Mouse (Mus musculus) forebrain, embryonic 15.5 days (tissue): ENCODE results near the gene Nptx2. TPM values are rescaled to one million over a fixed set of nuclear protein-coding genes. Genes with fewer than 3 reads are reported as not detected.

ENCODE experiments used
- ATAC-seq: fragments of 200-750 bp; cut with Nextera tagmentation; replicated peaks from 2 replicates; pipeline ENCODE4 v1.8.0; 2017; ENCODE audit warnings: mild to moderate bottlenecking, moderate TSS enrichment, moderate library complexity
- H3K27ac ChIP-seq: fragments of 300-500 bp; sonication (generic); replicated peaks from 2 replicates; pipeline ENCODE4 v1.5.1; 2015; ENCODE audit warnings: mild to moderate bottlenecking, inconsistent platforms
- H3K27me3 ChIP-seq: fragments of 300-500 bp; sonication (generic); 2 replicates; pipeline ENCODE4 v1.6.1; 2015; ENCODE audit warnings: inconsistent platforms
- H3K36me3 ChIP-seq: fragments of 300-500 bp; sonication (generic); 2 replicates; pipeline ENCODE4 v1.6.1; 2015; ENCODE audit warnings: mild to moderate bottlenecking, inconsistent platforms
- H3K4me1 ChIP-seq: fragments of 300-500 bp; sonication (generic); 2 replicates; pipeline ENCODE4 v1.6.1; 2015; ENCODE audit warnings: inconsistent platforms
- H3K4me2 ChIP-seq: fragments of 300-500 bp; sonication (generic); replicated peaks from 2 replicates; pipeline ENCODE4 v1.6.1; 2015; ENCODE audit warnings: mild to moderate bottlenecking, inconsistent platforms
- H3K4me3 ChIP-seq: fragments of 300-500 bp; sonication (generic); 2 replicates; pipeline ENCODE4 v1.5.1; 2015; ENCODE audit warnings: mild to moderate bottlenecking, inconsistent platforms
- H3K9ac ChIP-seq: fragments of 300-500 bp; sonication (generic); replicated peaks from 2 replicates; pipeline ENCODE4 v1.6.1; 2015; ENCODE audit warnings: mild to moderate bottlenecking, inconsistent platforms
- H3K9me3 ChIP-seq: fragments of 300-500 bp; sonication (generic); 2 replicates; pipeline ENCODE4 v1.6.1; 2016; ENCODE audit warnings: inconsistent platforms
- WGBS: fragments of 180-500 bp; shearing (Covaris S2); methylation state at CpG from one replicate; pipeline ENCODE4 v1.1.7; 2015; ENCODE audit warnings: mixed read lengths; 5-methylcytosine and 5-hydroxymethylcytosine counted together
- polyA plus RNA-seq: library from polyadenylated mRNA; unstranded; fragments of >200 nt; fragmentation: Nextera tagmentation; extraction: Ambion mirVana; gene quantifications from 2 replicates; pipeline ENCODE4 v1.2.1, GENCODE M21; 2015

Gene Nptx2
- polyA plus RNA-seq, result 1.7 and 3.4 TPM in 2 replicates

DNA sequence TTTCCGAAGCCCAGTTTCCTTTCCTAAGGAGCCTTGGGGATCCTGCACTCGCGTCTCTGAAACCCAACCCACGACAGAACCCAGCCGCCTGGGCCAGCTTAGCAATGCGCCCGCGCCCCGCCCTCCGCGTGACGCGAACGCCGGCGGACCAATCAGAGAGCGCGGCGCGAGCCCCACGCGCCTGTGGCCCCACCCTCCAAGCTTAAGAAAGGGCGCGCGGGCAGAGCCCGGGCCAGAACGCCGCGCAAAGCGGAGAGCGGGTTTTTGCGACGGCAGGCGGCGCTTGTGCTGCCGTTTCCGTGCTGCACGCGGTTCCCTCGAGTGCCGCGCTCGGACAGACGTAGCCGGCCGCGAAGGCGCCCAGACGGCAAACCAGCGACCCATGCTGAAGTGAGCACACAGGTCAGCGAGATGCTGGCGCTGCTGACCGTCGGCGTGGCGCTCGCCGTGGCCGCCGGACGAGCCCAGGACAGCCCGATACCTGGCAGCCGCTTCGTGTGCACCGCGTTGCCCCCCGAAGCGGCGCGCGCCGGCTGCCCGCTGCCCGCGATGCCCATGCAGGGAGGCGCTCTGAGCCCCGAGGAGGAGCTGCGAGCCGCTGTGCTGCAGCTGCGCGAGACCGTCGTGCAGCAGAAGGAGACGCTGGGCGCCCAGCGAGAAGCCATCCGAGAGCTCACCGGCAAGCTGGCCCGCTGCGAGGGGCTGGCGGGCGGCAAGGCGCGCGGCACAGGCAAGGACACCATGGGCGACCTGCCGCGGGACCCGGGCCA, at the start of gene Nptx2:
Nptx2 (plus strand) TSS at position 250 of the 770 bp plus-strand sequence.
- no peaks in the 10 kb centered on the region for H3K9me3 ChIP-seq
- peak; percentile 96 for ATAC-seq
- peak within 1 kb of the TSS; percentile 46 for H3K4me3 ChIP-seq
- H3K27me3 ChIP-seq, result peaks cover 20% of the 10 kb centered on the region; the same call in 1 of the 2 replicates
- peak within 1 kb of the TSS; percentile 37 for H3K9ac ChIP-seq
- H3K4me2 ChIP-seq, result peak within 1 kb of the TSS; percentile 51
- H3K4me1 ChIP-seq, result peaks cover 47% of the 10 kb centered on the region
- 3% methylated on average over 97 of the region's 99 CpGs for whole genome bisulfite sequencing
- no peaks in the 10 kb centered on the region for H3K36me3 ChIP-seq
- H3K27ac ChIP-seq, result no peak within 1 kb of the TSS

DNA sequence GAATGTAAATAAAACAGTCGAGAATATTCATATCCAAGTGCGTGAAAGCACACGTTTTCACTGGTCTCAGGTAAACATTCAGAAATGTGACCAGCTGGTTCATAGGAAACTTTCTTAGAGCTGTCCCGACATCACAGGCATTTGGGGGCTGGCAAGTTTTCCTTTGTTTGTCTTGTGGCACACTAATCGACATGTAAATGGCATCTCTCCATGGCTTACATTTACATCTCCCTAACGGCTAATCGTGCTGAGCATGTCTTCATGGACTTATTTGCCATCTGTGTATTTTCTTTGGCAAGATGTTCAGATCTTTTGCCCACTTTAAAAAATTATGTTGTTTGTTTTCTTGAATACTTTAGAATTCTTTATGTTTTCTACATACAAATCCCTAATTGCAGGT, 49.2 kb upstream of the Nptx2 start:
- Histone ChIP-seq H3K4me1 (0 out of 2 replicates have a peak, but pooled peaks cover 3% of the 10 kb centered on the region), H3K27me3 (no peaks in the 10 kb centered on the region), H3K36me3 (no peaks in the 10 kb centered on the region), H3K27ac (no peak overlapping the region), H3K9ac (no peak overlapping the region), H3K9me3 (no peaks in the 10 kb centered on the region), H3K4me2 (no peak overlapping the region), H3K4me3 (no peak overlapping the region)
- WGBS, result 53% methylated on average over 7 of the region's 7 CpGs
- no peak for ATAC-seq

DNA sequence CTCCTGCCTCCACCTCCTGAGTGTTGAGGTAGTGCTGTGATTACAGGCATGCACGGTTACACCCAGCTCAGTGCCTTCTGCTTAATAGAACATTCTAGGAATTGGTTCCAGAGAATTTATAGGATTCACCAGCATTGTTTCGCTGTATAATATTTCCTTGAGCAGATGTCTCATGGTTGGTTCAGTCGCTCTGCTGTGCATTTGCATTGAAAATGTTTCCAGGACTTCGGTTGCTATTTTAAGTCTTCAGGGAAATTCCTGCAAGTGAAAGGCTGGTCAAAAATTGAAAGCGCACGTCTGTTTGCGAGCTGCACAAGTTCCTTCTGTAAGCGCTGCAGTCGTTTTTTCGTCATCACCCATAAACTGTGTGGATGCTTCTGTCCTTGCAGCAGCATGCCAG, 41.5 kb upstream of the Nptx2 start:
- Histone ChIP-seq H3K9me3 (no peaks in the 10 kb centered on the region), H3K27me3 (no peaks in the 10 kb centered on the region), H3K4me1 (no peaks in the 10 kb centered on the region), H3K27ac (no peak overlapping the region), H3K4me2 (no peak overlapping the region), H3K36me3 (no peaks in the 10 kb centered on the region), H3K9ac (no peak overlapping the region), H3K4me3 (no peak overlapping the region)
- no peak for ATAC-seq
- 89% methylated on average over 10 of the region's 10 CpGs for WGBS

DNA sequence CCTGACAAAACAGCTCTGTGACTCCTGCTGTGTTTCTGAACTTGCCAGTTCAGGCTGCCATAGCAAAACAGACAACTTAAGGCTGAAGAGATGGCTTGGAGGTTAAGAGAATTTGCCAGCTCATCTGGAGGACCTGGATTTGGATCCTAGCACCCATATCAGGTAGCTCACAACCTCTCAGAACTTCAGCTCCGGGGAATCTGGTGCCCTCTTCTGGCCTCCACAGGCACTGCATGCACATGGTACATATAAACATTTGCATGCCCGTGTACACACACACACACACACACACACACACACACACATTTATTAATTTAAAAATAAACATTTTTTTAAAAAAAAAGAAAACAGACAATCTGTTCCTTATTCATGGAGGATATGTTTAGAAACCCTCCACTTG, 40.0 kb upstream of the Nptx2 start:
- 93% methylated on average over 2 of the region's 2 CpGs for WGBS
- H3K4me3 ChIP-seq, result no peak overlapping the region
- no peaks in the 10 kb centered on the region for H3K36me3 ChIP-seq
- no peak overlapping the region for H3K27ac ChIP-seq
- no peaks in the 10 kb centered on the region for H3K4me1 ChIP-seq
- H3K4me2 ChIP-seq, result no peak overlapping the region
- H3K9me3 ChIP-seq, result no peaks in the 10 kb centered on the region
- no peaks in the 10 kb centered on the region for H3K27me3 ChIP-seq
- H3K9ac ChIP-seq, result no peak overlapping the region
- ATAC-seq, result no peak

DNA sequence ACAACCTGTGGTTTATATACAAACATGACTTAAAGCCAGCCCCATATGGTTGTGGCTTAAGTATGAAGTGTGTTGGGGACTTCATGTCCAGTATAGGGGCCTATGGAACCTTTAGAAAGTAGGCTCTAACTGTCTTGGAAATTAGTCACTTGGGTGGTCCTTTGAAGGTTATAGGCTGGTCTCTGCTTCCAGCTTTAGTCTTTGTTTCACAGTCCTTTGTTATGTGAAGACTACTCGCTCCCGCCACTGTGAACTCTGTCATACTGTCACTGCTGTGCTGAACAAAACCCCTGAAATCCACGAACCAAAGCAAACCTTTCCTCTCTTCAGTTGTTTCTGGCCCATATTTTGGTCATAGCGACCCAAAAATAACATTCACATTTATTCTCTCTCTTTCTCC, 39.5 kb upstream of the Nptx2 start:
- H3K9me3 ChIP-seq, result no peaks in the 10 kb centered on the region
- H3K36me3 ChIP-seq, result no peaks in the 10 kb centered on the region
- H3K4me2 ChIP-seq, result no peak overlapping the region
- no peak overlapping the region for H3K27ac ChIP-seq
- 51% methylated on average over 4 of the region's 4 CpGs for WGBS
- H3K4me3 ChIP-seq, result no peak overlapping the region
- no peaks in the 10 kb centered on the region for H3K4me1 ChIP-seq
- no peak overlapping the region for H3K9ac ChIP-seq
- H3K27me3 ChIP-seq, result no peaks in the 10 kb centered on the region
- ATAC-seq, result no peak

DNA sequence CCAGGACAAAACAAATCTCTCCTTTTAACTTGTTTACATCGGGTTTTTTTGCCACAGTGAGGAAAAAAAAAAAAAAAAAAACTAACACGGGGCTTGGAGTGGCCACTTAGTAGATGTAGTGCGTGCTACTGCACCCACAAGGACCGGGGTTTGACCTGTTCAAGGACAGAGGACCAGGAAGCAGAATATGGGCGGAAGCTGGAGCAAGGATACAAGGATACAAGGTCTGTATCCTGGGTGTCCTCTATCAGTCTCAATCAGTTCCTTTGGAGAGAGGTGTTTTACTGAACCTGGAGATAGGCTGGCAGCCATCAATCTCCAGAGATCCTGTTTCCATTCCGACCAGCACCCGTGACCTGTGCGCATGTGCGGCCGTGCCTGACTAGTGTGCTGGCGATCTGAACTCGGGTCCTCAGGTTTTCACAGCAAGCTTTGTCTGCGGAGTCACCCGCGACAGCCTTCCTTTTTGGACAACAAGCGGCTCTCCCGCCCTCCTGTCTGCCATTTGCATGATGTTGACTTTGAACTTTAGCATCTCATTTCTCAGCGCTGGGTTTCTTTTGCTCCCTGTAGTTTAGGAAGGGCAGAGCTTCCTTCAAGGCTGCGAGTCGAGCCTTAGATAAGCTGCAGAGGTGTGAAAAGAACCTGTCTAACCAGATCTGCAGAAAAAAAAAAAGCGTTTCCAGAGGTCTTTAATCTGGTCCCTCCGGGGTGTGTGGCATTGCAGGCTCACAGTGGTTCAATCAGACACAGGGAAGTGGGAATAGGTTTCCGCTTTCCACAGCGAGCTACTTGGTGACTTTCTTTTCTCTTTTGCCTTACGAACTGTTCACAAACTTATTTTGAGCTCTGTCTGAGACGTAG, 38.8 kb upstream of the Nptx2 start:
- H3K27me3 ChIP-seq, result no peaks in the 10 kb centered on the region
- 45% methylated on average over 26 of the region's 26 CpGs for WGBS
- no peaks in the 10 kb centered on the region for H3K4me1 ChIP-seq
- no peak overlapping the region for H3K9ac ChIP-seq
- no peak overlapping the region for H3K27ac ChIP-seq
- no peak for ATAC-seq
- no peak overlapping the region for H3K4me3 ChIP-seq
- H3K9me3 ChIP-seq, result no peaks in the 10 kb centered on the region
- H3K4me2 ChIP-seq, result no peak overlapping the region
- no peaks in the 10 kb centered on the region for H3K36me3 ChIP-seq

DNA sequence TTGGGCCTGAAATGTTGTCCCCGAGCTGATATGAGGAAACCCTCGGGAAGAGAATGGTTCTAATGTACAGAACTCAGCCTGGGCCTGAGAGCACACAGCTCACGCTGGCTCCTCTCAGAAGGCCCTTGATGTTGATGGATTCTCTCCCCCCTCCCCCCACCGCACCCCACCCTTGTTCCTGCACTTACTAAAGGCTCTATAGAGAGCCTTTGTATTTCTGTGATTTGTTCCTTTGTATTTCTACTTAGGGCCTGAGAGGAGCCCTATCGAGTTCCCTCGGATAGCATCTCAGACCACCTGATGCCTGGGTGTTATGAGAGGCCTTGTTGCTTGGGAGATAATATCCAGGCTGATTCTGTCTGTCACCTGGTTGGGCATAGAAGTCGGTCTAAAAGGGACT, 36.3 kb upstream of the Nptx2 start:
- no peaks in the 10 kb centered on the region for H3K27me3 ChIP-seq
- no peak overlapping the region for H3K27ac ChIP-seq
- no peak; the same call in 1 of the 2 replicates for ATAC-seq
- H3K9me3 ChIP-seq, result no peaks in the 10 kb centered on the region
- no peaks in the 10 kb centered on the region for H3K4me1 ChIP-seq
- no peak overlapping the region for H3K4me2 ChIP-seq
- H3K36me3 ChIP-seq, result no peaks in the 10 kb centered on the region
- no peak overlapping the region for H3K4me3 ChIP-seq
- 15% methylated on average over 7 of the region's 7 CpGs for WGBS
- no peak overlapping the region for H3K9ac ChIP-seq

DNA sequence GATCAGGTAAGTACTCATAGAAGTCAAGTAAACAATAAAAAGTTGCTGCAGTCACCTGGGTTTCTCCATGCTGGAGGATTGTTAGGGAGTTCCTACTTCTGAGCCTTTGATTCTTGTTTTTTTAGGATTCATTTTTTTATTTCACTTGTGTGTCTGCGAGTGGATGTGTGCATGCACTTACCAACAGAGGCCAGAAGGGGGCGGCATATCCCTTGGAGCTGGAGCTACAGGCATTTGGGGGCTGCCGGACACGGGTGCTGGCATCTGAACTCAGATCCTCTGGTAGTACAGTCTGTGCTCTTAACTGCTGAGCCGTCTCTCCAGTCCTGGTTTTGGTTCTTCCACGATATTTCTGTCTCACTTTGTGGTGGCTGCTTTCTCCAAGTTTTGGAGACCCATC, 31.0 kb upstream of the Nptx2 start:
- Histone ChIP-seq H3K4me3 (no peak overlapping the region), H3K9me3 (no peaks in the 10 kb centered on the region), H3K4me1 (no peaks in the 10 kb centered on the region), H3K9ac (no peak overlapping the region), H3K4me2 (no peak overlapping the region), H3K27ac (no peak overlapping the region), H3K27me3 (no peaks in the 10 kb centered on the region), H3K36me3 (no peaks in the 10 kb centered on the region)
- no peak for ATAC-seq
- WGBS, result 71% methylated on average over 6 of the region's 6 CpGs

DNA sequence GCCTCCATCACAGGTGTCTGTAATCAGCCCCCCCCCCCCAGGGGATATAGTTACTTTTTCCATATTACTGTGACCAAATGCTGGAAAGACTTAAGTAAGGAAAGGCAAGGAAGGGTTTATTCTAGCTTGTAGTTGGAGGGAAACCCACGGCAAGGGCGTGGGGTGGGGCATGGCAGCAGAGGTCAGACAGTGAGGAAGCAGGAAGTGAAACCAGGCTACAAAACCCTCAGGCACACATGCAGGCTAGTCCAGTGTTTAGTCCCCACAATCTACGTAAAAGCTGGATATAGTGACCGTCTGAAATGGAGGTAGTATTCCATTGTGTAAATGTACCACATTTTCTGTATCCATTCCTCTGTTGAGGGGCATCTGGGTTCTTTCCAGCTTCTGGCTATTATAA, 30.5 kb upstream of the Nptx2 start:
- H3K4me1 ChIP-seq, result no peaks in the 10 kb centered on the region
- H3K4me3 ChIP-seq, result no peak overlapping the region
- WGBS, result 88% methylated on average over 4 of the region's 4 CpGs
- no peaks in the 10 kb centered on the region for H3K27me3 ChIP-seq
- no peak overlapping the region for H3K4me2 ChIP-seq
- no peaks in the 10 kb centered on the region for H3K9me3 ChIP-seq
- H3K36me3 ChIP-seq, result no peaks in the 10 kb centered on the region
- H3K9ac ChIP-seq, result no peak overlapping the region
- no peak for ATAC-seq
- H3K27ac ChIP-seq, result no peak overlapping the region

DNA sequence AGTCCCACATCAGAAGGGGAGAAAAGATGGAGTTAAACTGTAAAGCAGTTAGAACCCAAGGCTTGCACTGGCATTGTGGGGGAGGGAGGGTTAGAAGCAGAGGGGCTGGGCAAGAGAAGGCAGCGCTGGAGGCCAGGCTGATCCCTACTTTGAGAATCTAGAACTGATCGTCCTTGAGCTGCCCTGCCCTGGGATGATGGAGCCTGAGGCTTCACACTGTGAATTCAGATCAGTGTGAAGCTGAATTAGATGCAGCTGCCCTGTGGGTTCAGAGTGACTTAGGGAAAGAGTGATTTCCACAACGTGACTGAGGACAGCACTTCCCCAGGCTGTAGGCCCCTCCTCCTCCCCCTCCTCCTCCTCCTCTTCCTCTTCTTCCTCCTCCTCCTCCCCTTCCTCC, 25.6 kb upstream of the Nptx2 start:
- H3K4me1 ChIP-seq, result no peaks in the 10 kb centered on the region
- no peak overlapping the region for H3K27ac ChIP-seq
- H3K9ac ChIP-seq, result no peak overlapping the region
- 43% methylated on average over 3 of the region's 3 CpGs for WGBS
- H3K36me3 ChIP-seq, result no peaks in the 10 kb centered on the region
- H3K4me2 ChIP-seq, result no peak overlapping the region
- ATAC-seq, result no peak
- no peaks in the 10 kb centered on the region for H3K27me3 ChIP-seq
- no peaks in the 10 kb centered on the region for H3K9me3 ChIP-seq
- H3K4me3 ChIP-seq, result no peak overlapping the region

DNA sequence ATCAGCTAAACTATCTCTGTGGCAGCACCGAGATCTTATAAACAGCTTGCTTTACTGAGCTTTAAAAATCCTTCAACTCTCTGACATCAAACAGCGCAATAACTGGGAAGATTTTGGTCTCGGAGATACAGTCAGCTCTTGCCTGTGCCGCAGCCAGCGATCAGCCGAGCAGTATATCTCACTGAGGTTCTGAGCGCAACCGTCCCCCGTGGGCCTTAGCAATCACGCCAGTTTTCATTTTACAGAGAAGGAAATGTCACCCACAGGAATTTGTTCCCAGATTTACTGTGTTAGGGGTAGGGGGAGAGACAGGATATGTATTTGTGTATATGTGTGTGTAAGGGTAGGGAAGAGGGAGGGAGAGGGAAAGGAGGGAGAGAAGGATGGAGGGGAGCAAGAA, 20.9 kb upstream of the Nptx2 start:
- no peaks in the 10 kb centered on the region for H3K9me3 ChIP-seq
- WGBS, result 85% methylated on average over 10 of the region's 10 CpGs
- no peak for ATAC-seq
- no peak overlapping the region for H3K4me3 ChIP-seq
- H3K9ac ChIP-seq, result no peak overlapping the region
- H3K36me3 ChIP-seq, result no peaks in the 10 kb centered on the region
- H3K4me1 ChIP-seq, result no peaks in the 10 kb centered on the region
- H3K4me2 ChIP-seq, result no peak overlapping the region
- no peak overlapping the region for H3K27ac ChIP-seq
- no peaks in the 10 kb centered on the region for H3K27me3 ChIP-seq

DNA sequence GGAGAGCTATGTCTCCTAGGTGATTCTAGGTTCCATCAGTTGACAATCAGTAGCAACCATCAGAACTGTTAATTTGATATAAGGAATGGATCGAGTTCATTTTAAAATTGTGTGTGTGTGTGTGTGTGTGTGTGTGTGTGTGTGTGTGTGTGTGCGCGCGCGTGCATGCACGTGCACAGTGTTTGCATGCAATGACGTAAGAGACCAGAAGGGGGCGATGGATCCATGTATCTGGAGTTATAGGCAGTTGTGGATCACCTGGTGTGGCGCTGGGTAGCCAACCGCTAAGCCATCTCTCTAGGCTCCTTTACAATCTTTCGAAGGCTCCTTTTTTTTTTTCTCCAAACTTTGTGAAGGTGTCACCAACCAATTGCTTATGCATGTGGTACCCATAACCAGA, 16.6 kb upstream of the Nptx2 start:
- no peak overlapping the region for H3K4me2 ChIP-seq
- 91% methylated on average over 11 of the region's 11 CpGs for WGBS
- no peak overlapping the region for H3K9ac ChIP-seq
- H3K36me3 ChIP-seq, result no peaks in the 10 kb centered on the region
- H3K4me1 ChIP-seq, result no peaks in the 10 kb centered on the region
- ATAC-seq, result no peak
- H3K27me3 ChIP-seq, result no peaks in the 10 kb centered on the region
- no peak overlapping the region for H3K4me3 ChIP-seq
- H3K27ac ChIP-seq, result no peak overlapping the region
- H3K9me3 ChIP-seq, result no peaks in the 10 kb centered on the region
